Mouse (Mus musculus) lung, postnatal 14 days (tissue): Measurements from ENCODE around the gene Tbxas1.

ENCODE experiments used
- DNase-seq: peaks from one replicate; pipeline ENCODE4 v3.0.0; 2021

Tbxas1 gene

GRCm38 (mm10) chr6:38923870-38924817, 48.9 kb downstream of the Tbxas1 start:
- DNase-seq = no peak

- DNase-seq = no peak
These were observed 50.5 kb downstream of the Tbxas1 start for GRCm38 (mm10) chr6:38925719-38926118.

GRCm38 (mm10) chr6:38926135-38926962, 51.1 kb downstream of the Tbxas1 start:
- DNase-seq = no peak

- DNase-seq = no peak
These were observed 51.8 kb downstream of the Tbxas1 start for GRCm38 (mm10) chr6:38926963-38927361.

- peak; percentile 72 for DNase-seq
These were observed 53.3 kb downstream of the Tbxas1 start for GRCm38 (mm10) chr6:38928489-38928888.

GRCm38 (mm10) chr6:38936009-38936408, 60.8 kb downstream of the Tbxas1 start:
- DNase-seq = no peak

GRCm38 (mm10) chr6:38938421-38938820, 63.2 kb downstream of the Tbxas1 start:
- peak; percentile 20 for DNase-seq

- DNase-seq = no peak
These were observed 63.9 kb downstream of the Tbxas1 start for GRCm38 (mm10) chr6:38939096-38939495.

GRCm38 (mm10) chr6:38941016-38941415, 65.8 kb downstream of the Tbxas1 start:
- DNase-seq = no peak

- no peak for DNase-seq
These were observed 67.6 kb downstream of the Tbxas1 start for GRCm38 (mm10) chr6:38942771-38943170.

- no peak for DNase-seq
These were observed 69.2 kb downstream of the Tbxas1 start for GRCm38 (mm10) chr6:38944392-38944791.

- no peak for DNase-seq
These were observed 69.6 kb downstream of the Tbxas1 start for GRCm38 (mm10) chr6:38944826-38945225.

GRCm38 (mm10) chr6:38945681-38946080, 70.5 kb downstream of the Tbxas1 start:
- DNase-seq = no peak

- no peak for DNase-seq
These were observed 72.1 kb downstream of the Tbxas1 start for GRCm38 (mm10) chr6:38947282-38947681.

GRCm38 (mm10) chr6:38949683-38950161, 74.5 kb downstream of the Tbxas1 start:
- DNase-seq = peak; percentile 33

GRCm38 (mm10) chr6:38950341-38950740, 75.1 kb downstream of the Tbxas1 start:
- DNase-seq = no peak

GRCm38 (mm10) chr6:38950838-38951237, 75.6 kb downstream of the Tbxas1 start:
- DNase-seq = no peak

GRCm38 (mm10) chr6:38956641-38957040, 81.4 kb downstream of the Tbxas1 start:
- DNase-seq = no peak

GRCm38 (mm10) chr6:38957246-38957645, 82.0 kb downstream of the Tbxas1 start:
- no peak for DNase-seq

- no peak for DNase-seq
These were observed 84.3 kb downstream of the Tbxas1 start for GRCm38 (mm10) chr6:38959502-38959901.

- no peak for DNase-seq
These were observed 85.2 kb downstream of the Tbxas1 start for GRCm38 (mm10) chr6:38960367-38960766.

- DNase-seq = peak; percentile 21
These were observed 85.7 kb downstream of the Tbxas1 start for GRCm38 (mm10) chr6:38960791-38961426.

GRCm38 (mm10) chr6:38961427-38962033, 86.3 kb downstream of the Tbxas1 start:
- no peak for DNase-seq
